Mouse (Mus musculus) liver, embryonic 14.5 days (tissue): ENCODE measurements around the gene Tmem102. TPM values are rescaled to one million over a fixed set of nuclear protein-coding genes. Genes with fewer than 3 reads are reported as not detected.

Experiments used
- ATAC-seq: fragments of 200-750 bp; cut with Nextera tagmentation; 2 replicates; pipeline ENCODE4 v1.8.0; 2017; ENCODE audit warnings: moderate number of reproducible peaks, mild to moderate bottlenecking, moderate library complexity; ENCODE audit not compliant: insufficient read depth
- DNase-seq, 3 experiments: peaks; one replicate each; pipeline ENCODE4 v3.0.0-alpha.2; 2012 to 2013; ENCODE audit warnings: low read depth in 3 of 3, low spot score in 3 of 3
- H3K27ac ChIP-seq: fragments of 300-500 bp; sonication (generic); 2 replicates; pipeline ENCODE4 v1.5.1; 2014; ENCODE audit warnings: moderate library complexity, mild to moderate bottlenecking, control low read depth, inconsistent platforms
- H3K27me3 ChIP-seq: fragments of 300-500 bp; sonication (generic); 2 replicates; pipeline ENCODE4 v1.6.1; 2014; ENCODE audit warnings: mild to moderate bottlenecking, low read length, moderate library complexity; ENCODE audit not compliant: control insufficient read depth, insufficient read depth
- H3K36me3 ChIP-seq: fragments of 300-500 bp; sonication (generic); replicated peaks from 2 replicates; pipeline ENCODE4 v1.6.1; 2014; ENCODE audit warnings: low read depth; ENCODE audit not compliant: control insufficient read depth, insufficient read depth
- H3K4me1 ChIP-seq, 2 experiments: fragments of 200-500 bp in 1 of 2; fragments of 300-500 bp in 1 of 2; sonication (generic) in 1 of 2; replicated peaks; 2 replicates each; pipeline ENCODE4 v1.6.1; 2012 to 2014; ENCODE audit warnings: antibody characterized with exemption in 1 of 2, inconsistent platforms in 1 of 2, low read length in 1 of 2; ENCODE audit not compliant: control insufficient read depth in 2 of 2, insufficient read depth in 2 of 2
- H3K4me2 ChIP-seq: fragments of 300-500 bp; sonication (generic); 2 replicates; pipeline ENCODE4 v1.6.1; 2014; ENCODE audit warnings: low read depth, mild to moderate bottlenecking, control low read depth, moderate library complexity
- H3K4me3 ChIP-seq, 2 experiments: fragments of 200-500 bp in 1 of 2; fragments of 300-500 bp in 1 of 2; sonication (generic) in 1 of 2; 2 replicates each; pipeline ENCODE4 v1.5.1; 2012 to 2014; ENCODE audit warnings: low read depth in 2 of 2, low read length in 2 of 2, mild to moderate bottlenecking in 2 of 2, control low read depth in 1 of 2, inconsistent platforms in 1 of 2, moderate library complexity in 1 of 2; ENCODE audit not compliant: insufficient read depth in 1 of 2
- H3K9ac ChIP-seq: fragments of 300-500 bp; sonication (generic); replicated peaks from 2 replicates; pipeline ENCODE4 v1.6.1; 2014; ENCODE audit warnings: mild to moderate bottlenecking, control low read depth, moderate library complexity
- H3K9me3 ChIP-seq: fragments of 300-500 bp; sonication (generic); 2 replicates; pipeline ENCODE4 v1.6.1; 2016; ENCODE audit warnings: low read length, mixed read lengths; ENCODE audit not compliant: control insufficient read depth
- CTCF ChIP-seq: IDR thresholded peaks from 2 replicates; pipeline ENCODE4 v1.5.1; 2016; ENCODE audit warnings: antibody characterized with exemption, low read depth, control low read depth
- EP300 ChIP-seq: IDR thresholded peaks from 2 replicates; pipeline ENCODE4 v1.6.1; 2016; ENCODE audit warnings: antibody characterized with exemption, low read depth
- WGBS: fragments of 180-500 bp; shearing (Covaris S2); extraction: QIAGEN DNeasy Blood & Tissue Kit; methylation state at CpG from one replicate; pipeline ENCODE4 v1.1.7; 2014; ENCODE audit not compliant: insufficient replicate concordance; 5-methylcytosine and 5-hydroxymethylcytosine counted together
- polyA plus RNA-seq, 2 experiments: library from polyadenylated mRNA; depleted of rRNA in 1 of 2; stranded (reverse) in 1 of 2; unstranded in 1 of 2; fragments of >200 nt; fragmentation: Nextera tagmentation in 1 of 2; extraction: Ambion mirVana in 1 of 2; gene quantifications; 2 replicates each; pipeline versions ENCODE4 v1.2.1 to v1.2.3; 2012 to 2014

Gene Tmem102
- polyA plus RNA-seq, 2 experiments, result 0.25 to 0.57 TPM

- Histone ChIP-seq H3K9me3 (no peaks in the 10 kb centered on the region; the same call in 1 of the 2 replicates), H3K9ac (no peak overlapping the region), H3K4me3 (no peak overlapping the region), H3K36me3 (no peaks in the 10 kb centered on the region), H3K27ac (no peak overlapping the region), H3K4me1 (no peaks in the 10 kb centered on the region; a peak in 2 of 4 replicates), H3K4me2 (no peak overlapping the region), H3K27me3 (peaks cover 41% of the 10 kb centered on the region)
- no peak for ATAC-seq
- 59% methylated on average over 2 of the region's 2 CpGs for WGBS
- no peak for DNase-seq
- TF ChIP-seq EP300, result no peak
- TF ChIP-seq CTCF, result no peak
Observed at GRCm38 (mm10) chr11:69807641-69808040, 2.2 kb upstream of the Tmem102 start.

- Histone ChIP-seq H3K27ac (no peak overlapping the region), H3K9me3 (no peaks in the 10 kb centered on the region; the same call in 1 of the 2 replicates), H3K4me3 (no peak overlapping the region), H3K27me3 (peaks cover 53% of the 10 kb centered on the region), H3K9ac (no peak overlapping the region), H3K4me1 (no peaks in the 10 kb centered on the region; a peak in 2 of 4 replicates), H3K36me3 (no peaks in the 10 kb centered on the region), H3K4me2 (no peak overlapping the region)
- 70% methylated on average over 4 of the region's 4 CpGs for WGBS
- ATAC-seq (no peak), DNase-seq (no peak)
- TF ChIP-seq EP300 (no peak), CTCF (peak; percentile 60)
Observed at GRCm38 (mm10) chr11:69806378-69806777, 954 bp upstream of the Tmem102 start.

GRCm38 (mm10) chr11:69804652-69804940 is 828 bp downstream of the Tmem102 start:
- ATAC-seq, result no peak
- no peak for DNase-seq
- no peaks in the 10 kb centered on the region; a peak in 2 of 4 replicates for H3K4me1 ChIP-seq
- H3K9me3 ChIP-seq, result no peaks in the 10 kb centered on the region
- H3K27me3 ChIP-seq, result peaks cover 71% of the 10 kb centered on the region
- H3K36me3 ChIP-seq, result no peaks in the 10 kb centered on the region
- no peak overlapping the region for H3K4me3 ChIP-seq
- no peak overlapping the region for H3K9ac ChIP-seq
- H3K27ac ChIP-seq, result no peak overlapping the region
- WGBS, result 20% methylated on average over 12 of the region's 12 CpGs
- peak overlapping the region; percentile 65 for H3K4me2 ChIP-seq
- TF ChIP-seq EP300, result no peak
- TF ChIP-seq CTCF, result no peak

GRCm38 (mm10) chr11:69803786-69804651 is 1.4 kb downstream of the Tmem102 start:
- Histone ChIP-seq H3K27me3 (peaks cover 77% of the 10 kb centered on the region), H3K4me2 (peak overlapping the region; percentile 65), H3K36me3 (no peaks in the 10 kb centered on the region), H3K4me3 (peak overlapping the region; percentile 6 to 50; a peak in 3 of 4 replicates), H3K9me3 (no peaks in the 10 kb centered on the region), H3K27ac (no peak overlapping the region), H3K9ac (no peak overlapping the region), H3K4me1 (peaks cover 0 to 2% of the 10 kb centered on the region in 2 experiments; a peak in 2 of 4 replicates)
- TF ChIP-seq CTCF (peak; percentile 59), EP300 (no peak)
- DNase-seq (peak; percentile 22 to 32 (median 26)), ATAC-seq (peak; percentile 75)
- WGBS, result 1% methylated on average over 60 of the region's 60 CpGs

- peak overlapping the region; percentile 65 for H3K4me2 ChIP-seq
- H3K36me3 ChIP-seq, result no peaks in the 10 kb centered on the region
- WGBS, result 4% methylated on average over 12 of the region's 12 CpGs
- H3K9ac ChIP-seq, result no peak overlapping the region
- H3K27ac ChIP-seq, result no peak overlapping the region
- H3K4me1 ChIP-seq, result peaks cover 0 to 2% of the 10 kb centered on the region in 2 experiments; a peak in 2 of 4 replicates
- H3K4me3 ChIP-seq, result peak overlapping the region; percentile 4 to 50; a peak in 2 of 4 replicates
- H3K9me3 ChIP-seq, result no peaks in the 10 kb centered on the region
- TF ChIP-seq EP300 (no peak), CTCF (no peak)
- ATAC-seq (peak; percentile 41), DNase-seq (no peak)
- peaks cover 81% of the 10 kb centered on the region for H3K27me3 ChIP-seq
Observed at GRCm38 (mm10) chr11:69803328-69803727, 2.1 kb downstream of the Tmem102 start.
